Mouse (Mus musculus): Measurements from ENCODE around the gene Bahcc1. TPM values are rescaled to one million over a fixed set of nuclear protein-coding genes. Genes with fewer than 3 reads are reported as not detected.

Bahcc1 gene
- total and polyA plus RNA-seq, 3 experiments: 0.04 TPM; not detected in 2

GRCm38 (mm10) chr11:120260769-120261150 is 28.0 kb downstream of the Bahcc1 start:
- dilution Hi-C loops (cut with MboI; ENCODE audit: extremely low pct_ligation_motif_present, extremely low pct_unique_long_range_greater_than_20kb, low sequenced_read_pairs) (no loop called here), in situ Hi-C loops (cut with MboI; ENCODE audit: low pct_ligation_motif_present, low pct_unique_long_range_greater_than_20kb, low sequenced_read_pairs) (no loop called here)
- no peak for TF ChIP-seq JUN (IDR thresholded peaks at IDR 0.05; ENCODE audit: insufficient read depth, low read depth, low read length)
- no peak for TF ChIP-seq MAX (IDR thresholded peaks at IDR 0.05; ENCODE audit: low read length)
- no peak for TF ChIP-seq ETS1 (conservative IDR thresholded peaks at IDR 0.05; ENCODE audit: low read depth, low read length)
- no peak for TF ChIP-seq USF1 (IDR thresholded peaks at IDR 0.05; ENCODE audit: low read depth, low read length)
- TF ChIP-seq EP300 (IDR thresholded peaks at IDR 0.05; ENCODE audit: low read length): no peak
- TF ChIP-seq CHD1 (IDR thresholded peaks at IDR 0.05; ENCODE audit: low read depth, low read length): no peak
- TF ChIP-seq HCFC1 (IDR thresholded peaks at IDR 0.05; ENCODE audit: low read depth, low read length): no peak
- Histone ChIP-seq H3K4me3 (replicated peaks in 1 of 3; ENCODE audit: low read depth in 2 of 3, low read length in 2 of 3, poor library complexity in 1 of 3) (no peak overlapping the region), H3K9ac (ENCODE audit: insufficient read depth, low read depth) (no peak overlapping the region), H3K36me3 (replicated peaks in 1 of 2; ENCODE audit: control insufficient read depth in 1 of 2, insufficient read depth in 1 of 2, low read length in 1 of 2) (no peaks in the 10 kb centered on the region), H3K4me2 (ENCODE audit: insufficient read depth, low read depth, poor library complexity, severe bottlenecking) (no peak overlapping the region), H3K79me2 (replicated peaks; ENCODE audit: control insufficient read depth, extremely low read depth, insufficient read depth, poor library complexity, severe bottlenecking) (no peaks in the 10 kb centered on the region), H3K27ac (ENCODE audit: insufficient read depth, low read depth) (no peak overlapping the region), H3K27me3 (replicated peaks) (peaks cover 89% of the 10 kb centered on the region), H3K4me1 (ENCODE audit: control insufficient read depth in 1 of 2, insufficient read depth in 2 of 2) (peaks cover 15 to 33% of the 10 kb centered on the region in 2 experiments), H3K9me3 (replicated peaks; ENCODE audit: low read length) (no peaks in the 10 kb centered on the region)
- no peak for DNase-seq (ENCODE audit: extremely low read depth)

DNA sequence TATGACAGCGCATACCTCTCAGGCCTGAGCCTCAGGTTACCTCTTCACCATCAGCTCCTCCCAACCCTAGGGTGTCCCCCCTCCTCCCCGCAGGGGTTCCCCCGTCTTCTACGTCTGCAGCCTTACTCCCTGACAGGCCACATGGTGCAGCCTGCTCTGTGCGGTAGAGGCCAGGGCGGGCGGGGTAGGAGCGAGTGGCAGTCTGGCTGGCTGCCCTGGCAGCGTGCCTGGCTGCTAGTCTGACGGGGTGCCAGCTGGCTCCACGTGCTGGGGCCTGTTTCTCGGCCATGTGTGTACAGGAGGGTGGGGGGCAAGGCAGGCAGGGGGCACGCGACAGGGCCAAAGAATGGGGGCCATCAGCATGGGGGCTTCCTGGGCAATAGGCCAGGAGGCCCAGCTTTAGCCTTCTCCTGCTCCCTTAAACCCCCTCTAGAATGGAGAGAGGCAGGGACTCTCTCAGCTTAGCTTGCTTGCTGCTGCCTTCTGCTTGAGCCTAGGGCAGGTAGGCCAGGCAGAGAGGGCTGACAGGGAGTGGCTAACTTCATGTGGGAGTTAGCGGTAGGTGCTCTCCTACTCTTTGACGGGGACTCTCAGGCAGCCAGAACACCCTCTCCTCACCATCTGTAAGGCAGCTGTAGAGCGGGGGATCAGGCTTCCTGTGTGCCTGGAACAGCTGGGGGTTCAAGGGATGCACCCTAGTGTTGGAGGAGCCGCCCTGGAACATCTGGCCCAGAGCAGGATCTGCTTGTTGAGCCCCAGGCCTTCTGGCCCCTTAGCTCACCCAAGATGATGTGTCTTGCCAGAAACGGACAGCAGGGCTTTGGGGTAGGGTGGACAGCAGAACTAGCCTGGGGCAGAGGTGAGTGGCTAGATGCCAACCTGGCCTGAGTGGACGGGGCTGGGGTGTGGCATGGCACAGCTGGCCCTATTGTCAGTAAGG is 28.9 kb downstream of the Bahcc1 start:
- Histone ChIP-seq H3K4me3 (replicated peaks in 1 of 3; ENCODE audit: low read depth in 2 of 3, low read length in 2 of 3, poor library complexity in 1 of 3) (no peak overlapping the region), H3K27ac (ENCODE audit: insufficient read depth, low read depth) (no peak overlapping the region)

More for the DNA sequence above, 28.9 kb downstream of the Bahcc1 start:
- TF ChIP-seq SIN3A (IDR thresholded peaks at IDR 0.05; ENCODE audit: low read length): no peak
- no peak for TF ChIP-seq MXI1 (IDR thresholded peaks at IDR 0.05; ENCODE audit: low read depth, low read length)
- TF ChIP-seq SMC3 (IDR thresholded peaks at IDR 0.05; ENCODE audit: low read depth, low read length): no peak
- TF ChIP-seq JUN (IDR thresholded peaks at IDR 0.05; ENCODE audit: insufficient read depth, low read depth, low read length): no peak
- no peak for TF ChIP-seq ELF1 (IDR thresholded peaks at IDR 0.05; ENCODE audit: low read depth, low read length)
- TF ChIP-seq TBP (conservative IDR thresholded peaks at IDR 0.05; ENCODE audit: low read depth, low read length): no peak
- no peak for TF ChIP-seq USF1 (IDR thresholded peaks at IDR 0.05; ENCODE audit: low read depth, low read length)
- TF ChIP-seq E2F4 (IDR thresholded peaks at IDR 0.05; ENCODE audit: insufficient replicate concordance, low read depth, low read length): no peak
- TF ChIP-seq CHD1 (IDR thresholded peaks at IDR 0.05; ENCODE audit: low read depth, low read length): no peak
- TF ChIP-seq ZKSCAN1 (IDR thresholded peaks at IDR 0.05; ENCODE audit: borderline replicate concordance, low read depth, low read length): no peak
- no peak for TF ChIP-seq ZC3H11A (IDR thresholded peaks at IDR 0.05; ENCODE audit: low read depth, low read length)
- Histone ChIP-seq H3K79me2 (replicated peaks; ENCODE audit: control insufficient read depth, extremely low read depth, insufficient read depth, poor library complexity, severe bottlenecking) (no peaks in the 10 kb centered on the region), H3K9me3 (replicated peaks; ENCODE audit: low read length) (no peaks in the 10 kb centered on the region), H3K4me2 (ENCODE audit: insufficient read depth, low read depth, poor library complexity, severe bottlenecking) (no peak overlapping the region), H3K27me3 (replicated peaks) (peaks cover 93% of the 10 kb centered on the region), H3K9ac (ENCODE audit: insufficient read depth, low read depth) (no peak overlapping the region), H3K36me3 (replicated peaks in 1 of 2; ENCODE audit: control insufficient read depth in 1 of 2, insufficient read depth in 1 of 2, low read length in 1 of 2) (no peaks in the 10 kb centered on the region), H3K4me1 (ENCODE audit: control insufficient read depth in 1 of 2, insufficient read depth in 2 of 2) (peaks cover 13 to 31% of the 10 kb centered on the region in 2 experiments)
- in situ Hi-C loops (cut with MboI; ENCODE audit: low pct_ligation_motif_present, low pct_unique_long_range_greater_than_20kb, low sequenced_read_pairs): no loop called here
- dilution Hi-C loops (cut with MboI; ENCODE audit: extremely low pct_ligation_motif_present, extremely low pct_unique_long_range_greater_than_20kb, low sequenced_read_pairs): no loop called here
- no peak for DNase-seq (ENCODE audit: extremely low read depth)
